Mouse (Mus musculus) gastrocnemius, adult 2 months (tissue): ENCODE results near the gene Zfp708. TPM values are rescaled to one million over a fixed set of nuclear protein-coding genes. Genes with fewer than 3 reads are reported as not detected.

Experiments
- DNase-seq: peaks from one replicate; pipeline ENCODE4 v3.0.0; 2022
- H3K27ac ChIP-seq: fragments of 200-600 bp; 2 replicates; pipeline ENCODE4 v1.8.1; 2022; ENCODE audit warnings: mild to moderate bottlenecking
- H3K4me3 ChIP-seq: fragments of 200-600 bp; 2 replicates; pipeline ENCODE4 v1.8.1; 2022; ENCODE audit warnings: mild to moderate bottlenecking, moderate library complexity
- CTCF ChIP-seq: fragments of 200-600 bp; IDR thresholded peaks from 2 replicates; pipeline ENCODE4 v1.8.1; 2022; ENCODE audit warnings: antibody characterized with exemption, mild to moderate bottlenecking, moderate library complexity
- intact Hi-C: fragments of 180-260 bp; cut with DNase I; formaldehyde crosslinking; loops from one replicate; pipeline ENCODE4 v1.15.1; 2025
- total RNA-seq, 2 experiments: library from RNA; stranded (reverse); gene quantifications; 2 replicates each; pipeline ENCODE4 v1.2.3; 2021

Gene Zfp708
- total RNA-seq, 2 experiments from 2014 or later = 0.17 to 1.6 TPM

GRCm38 (mm10) chr13:67081946-67082345, 15.8 kb downstream of the Zfp708 start:
- H3K27ac ChIP-seq = peak overlapping the region; percentile 96
- no peak for TF ChIP-seq CTCF
- intact Hi-C loops = loop anchor here (1.0 to 10.0 kb wide), 4 partner anchors 21 to 177 kb away; partner anchors contain the start of genes Gm10767, Gm28557 and Zfp712
- DNase-seq = no peak
- H3K4me3 ChIP-seq = peak overlapping the region; percentile 80

GRCm38 (mm10) chr13:67081142-67081713, 16.5 kb downstream of the Zfp708 start:
- Histone ChIP-seq H3K4me3 (peak overlapping the region; percentile 80), H3K27ac (peak overlapping the region; percentile 96)
- intact Hi-C loops = loop anchor here (1.0 to 10.0 kb wide), 4 partner anchors 20 to 176 kb away; partner anchors contain the start of genes Gm10767, Gm28557 and Zfp712
- DNase-seq = peak; percentile 90
- no peak for TF ChIP-seq CTCF

- DNase-seq = no peak
- no peak for TF ChIP-seq CTCF
- intact Hi-C loops = no loop called here
- H3K4me3 ChIP-seq = no peak overlapping the region
- H3K27ac ChIP-seq = no peak overlapping the region
These were observed 20.5 kb downstream of the Zfp708 start for GRCm38 (mm10) chr13:67077244-67077643.

- intact Hi-C loops = no loop called here
- Histone ChIP-seq H3K4me3 (no peak overlapping the region), H3K27ac (no peak overlapping the region)
- no peak for TF ChIP-seq CTCF
- DNase-seq = no peak
These were observed 25.0 kb downstream of the Zfp708 start for GRCm38 (mm10) chr13:67072786-67073185.

GRCm38 (mm10) chr13:67065386-67065785, 32.4 kb downstream of the Zfp708 start:
- no peak overlapping the region for H3K27ac ChIP-seq

GRCm38 (mm10) chr13:67062427-67062826, 35.3 kb downstream of the Zfp708 start:
- no peak for TF ChIP-seq CTCF
- no peak overlapping the region for H3K27ac ChIP-seq
- no peak overlapping the region for H3K4me3 ChIP-seq
- intact Hi-C loops = no loop called here
- no peak for DNase-seq

More at GRCm38 (mm10) chr13:67065386-67065785, 32.4 kb downstream of the Zfp708 start:
- H3K4me3 ChIP-seq = no peak overlapping the region
- DNase-seq = no peak
- intact Hi-C loops = no loop called here
- TF ChIP-seq CTCF = no peak

- intact Hi-C loops = loop anchor here (1.0 to 2.0 kb wide), 2 partner anchors 20 to 48 kb away; partner anchors contain the start of gene Gm28557
These were observed 36.9 kb downstream of the Zfp708 start, which contains the start of gene Zfp712 for GRCm38 (mm10) chr13:67060786-67061358. Gene Zfp712 (minus strand): TSS chr13:67061170.

GRCm38 (mm10) chr13:67060161-67060785, 37.5 kb downstream of the Zfp708 start:
- Histone ChIP-seq H3K4me3 (peak overlapping the region; percentile 79), H3K27ac (peak overlapping the region; percentile 94)
- DNase-seq = no peak
- no peak for TF ChIP-seq CTCF
- intact Hi-C loops = loop anchor here (2.0 kb wide), 1 partner anchor 49 kb away; the partner anchor contains the start of gene Gm28557

More at GRCm38 (mm10) chr13:67060786-67061358, 36.9 kb downstream of the Zfp708 start, which contains the start of gene Zfp712:
- no peak for TF ChIP-seq CTCF
- DNase-seq = peak; percentile 93
- peak within 1 kb of the TSS; percentile 94 for H3K27ac ChIP-seq
- H3K4me3 ChIP-seq = peak within 1 kb of the TSS; percentile 79

Other genes starting within 250 kb of the Zfp708 start
- gene Gm10767, start 193.1 kb downstream of the Zfp708 start, total RNA-seq = 1 to 10 TPM in 1 of 2 experiments, under 1 TPM in 1; 0.74 to 1.1 TPM
- 1 to 10 TPM; 1.1 to 1.2 TPM for gene Zfp712, start 36.8 kb downstream of the Zfp708 start, total RNA-seq
- gene Gm28557, start 10.6 kb upstream of the Zfp708 start, total RNA-seq = 1 to 10 TPM; 2.2 to 3.4 TPM
- gene Rslcan18, start 18.3 kb upstream of the Zfp708 start, total RNA-seq = under 1 TPM; 0.38 to 0.64 TPM
- gene Zfp759, start 23.7 kb upstream of the Zfp708 start, total RNA-seq = 1 to 10 TPM; 4.7 to 5.6 TPM
- gene Rsl1, start 75.2 kb upstream of the Zfp708 start, total RNA-seq = 1 to 10 TPM; 1.5 to 2.0 TPM
- gene Zfp455, start 96.5 kb upstream of the Zfp708 start, total RNA-seq = under 1 TPM; 0.50 to 0.61 TPM
- gene Zfp458, start 180.5 kb upstream of the Zfp708 start, total RNA-seq = 1 to 10 TPM; 1.3 to 1.5 TPM
- gene Zfp457, start 208.5 kb upstream of the Zfp708 start, total RNA-seq = 1 to 10 TPM; 4.0 to 4.4 TPM
- gene Zfp595, start 234.6 kb upstream of the Zfp708 start, total RNA-seq = 1 to 10 TPM; 1.5 to 1.6 TPM